Mouse (Mus musculus): ENCODE results near the gene Rasal1. TPM values are rescaled to one million over a fixed set of nuclear protein-coding genes. Genes with fewer than 3 reads are reported as not detected.
A peak's percentile ranks its signal among the peaks of the same experiment; 100 is the strongest.

Gene Rasal1
- polyA plus RNA-seq, 1 experiment from 2014 or later, result 0.49 TPM

GRCm38 (mm10) chr5:120624427-120624826, 24.2 kb upstream of the Rasal1 start:
- Histone ChIP-seq H3K27me3 (0 out of 2 replicates have a peak, but pooled peaks cover 1% of the 10 kb centered on the region), H3K9me3 (no peaks in the 10 kb centered on the region), H3K9ac (no peak overlapping the region), H3K36me3 (peaks cover 86% of the 10 kb centered on the region), H3K27ac (no peak overlapping the region), H3K4me3 (no peak overlapping the region), H3K4me2 (no peak overlapping the region), H3K4me1 (peaks cover 17% of the 10 kb centered on the region)
- WGBS, result 92% methylated on average over 10 of the region's 10 CpGs
- ATAC-seq (ENCODE audit: insufficient number of reproducible peaks, low FRiP score, low TSS enrichment, low read depth), result no peak

GRCm38 (mm10) chr5:120626399-120626798, 22.2 kb upstream of the Rasal1 start:
- 0 out of 2 replicates have a peak, but pooled peaks have one; percentile 6 for ATAC-seq (ENCODE audit: insufficient number of reproducible peaks, low FRiP score, low TSS enrichment, low read depth)
- no peaks in the 10 kb centered on the region for H3K9me3 ChIP-seq
- H3K36me3 ChIP-seq, result peaks cover 66% of the 10 kb centered on the region
- no peak overlapping the region for H3K4me3 ChIP-seq
- H3K27ac ChIP-seq, result no peak overlapping the region
- 30% methylated on average over 19 of the region's 19 CpGs for WGBS
- H3K27me3 ChIP-seq, result peaks cover 16% of the 10 kb centered on the region; the same call in 1 of the 2 replicates
- H3K4me1 ChIP-seq, result peaks cover 21% of the 10 kb centered on the region
- H3K4me2 ChIP-seq, result no peak overlapping the region
- H3K9ac ChIP-seq, result no peak overlapping the region

GRCm38 (mm10) chr5:120627515-120628300, 20.9 kb upstream of the Rasal1 start:
- no peak for ATAC-seq (ENCODE audit: insufficient number of reproducible peaks, low FRiP score, low TSS enrichment, low read depth)
- Histone ChIP-seq H3K4me1 (peaks cover 10% of the 10 kb centered on the region; the same call in 1 of the 2 replicates), H3K9me3 (no peaks in the 10 kb centered on the region), H3K4me2 (no peak overlapping the region), H3K4me3 (no peak overlapping the region), H3K27me3 (peaks cover 23% of the 10 kb centered on the region; the same call in 1 of the 2 replicates), H3K36me3 (peaks cover 53% of the 10 kb centered on the region), H3K9ac (no peak overlapping the region), H3K27ac (0 out of 2 replicates have a peak overlapping the region, but pooled peaks have one; percentile 17)
- WGBS, result 85% methylated on average over 15 of the region's 15 CpGs

DNA sequence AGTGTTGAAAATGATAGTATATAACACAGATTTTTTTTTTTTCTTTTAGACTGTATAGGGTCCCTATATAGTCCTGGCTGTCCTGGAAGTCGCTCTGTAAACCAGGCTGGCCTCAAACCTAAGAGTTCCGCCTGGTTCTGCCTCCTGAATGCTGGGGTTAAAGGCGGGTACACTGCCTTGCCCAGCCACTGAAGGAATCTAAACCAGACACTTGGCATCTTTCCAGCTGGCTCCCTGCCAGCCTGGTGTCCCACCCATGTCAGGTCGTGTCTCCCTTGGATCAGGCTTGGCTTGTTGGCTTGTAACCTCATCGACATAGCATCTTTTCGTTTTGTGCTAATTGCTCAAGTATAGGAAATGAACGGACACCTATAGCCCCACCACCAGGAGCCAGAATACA, 20.0 kb upstream of the Rasal1 start:
- Histone ChIP-seq H3K27ac (no peak overlapping the region), H3K36me3 (peaks cover 44% of the 10 kb centered on the region), H3K9me3 (no peaks in the 10 kb centered on the region), H3K4me2 (no peak overlapping the region), H3K27me3 (peaks cover 23% of the 10 kb centered on the region; the same call in 1 of the 2 replicates), H3K4me1 (peaks cover 10% of the 10 kb centered on the region; the same call in 1 of the 2 replicates), H3K9ac (no peak overlapping the region), H3K4me3 (no peak overlapping the region)
- no peak for ATAC-seq (ENCODE audit: insufficient number of reproducible peaks, low FRiP score, low TSS enrichment, low read depth)
- 44% methylated on average over 7 of the region's 7 CpGs for WGBS

- Histone ChIP-seq H3K27me3 (peaks cover 23% of the 10 kb centered on the region; the same call in 1 of the 2 replicates), H3K4me3 (no peak overlapping the region), H3K9ac (no peak overlapping the region), H3K27ac (no peak overlapping the region), H3K4me1 (peaks cover 10% of the 10 kb centered on the region; the same call in 1 of the 2 replicates), H3K36me3 (peaks cover 20% of the 10 kb centered on the region), H3K9me3 (no peaks in the 10 kb centered on the region), H3K4me2 (0 out of 2 replicates have a peak overlapping the region, but pooled peaks have one; percentile 12)
- no peak for ATAC-seq (ENCODE audit: insufficient number of reproducible peaks, low FRiP score, low TSS enrichment, low read depth)
- 5% methylated on average over 29 of the region's 29 CpGs for WGBS
Observed at GRCm38 (mm10) chr5:120631128-120631527, 17.5 kb upstream of the Rasal1 start.

DNA sequence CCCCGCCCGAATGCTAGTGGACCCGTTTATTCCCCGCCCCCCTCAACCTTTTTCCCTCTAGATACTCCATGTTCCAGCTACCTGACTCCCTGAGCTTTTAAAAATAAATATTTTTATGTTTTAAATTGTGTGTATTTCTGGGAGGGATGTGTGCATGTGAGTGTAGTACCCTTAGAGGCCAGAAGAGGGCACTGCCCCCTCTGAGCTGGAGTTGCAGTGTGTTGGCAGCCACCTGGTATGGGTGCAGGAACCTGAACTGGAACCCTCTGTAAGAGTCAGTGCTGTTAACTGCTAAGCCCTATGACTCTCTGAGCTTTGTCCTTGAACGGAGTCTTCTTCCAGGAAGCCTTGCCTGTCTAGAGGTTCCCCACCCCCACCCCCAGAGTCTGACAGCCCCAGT, 16.7 kb upstream of the Rasal1 start:
- ATAC-seq (ENCODE audit: insufficient number of reproducible peaks, low FRiP score, low TSS enrichment, low read depth), result no peak
- no peak overlapping the region for H3K9ac ChIP-seq
- H3K27me3 ChIP-seq, result peaks cover 23% of the 10 kb centered on the region; the same call in 1 of the 2 replicates
- H3K4me2 ChIP-seq, result no peak overlapping the region
- peaks cover 10% of the 10 kb centered on the region; the same call in 1 of the 2 replicates for H3K4me1 ChIP-seq
- 85% methylated on average over 5 of the region's 5 CpGs for WGBS
- no peaks in the 10 kb centered on the region for H3K9me3 ChIP-seq
- H3K27ac ChIP-seq, result no peak overlapping the region
- H3K36me3 ChIP-seq, result peaks cover 12% of the 10 kb centered on the region
- no peak overlapping the region for H3K4me3 ChIP-seq

DNA sequence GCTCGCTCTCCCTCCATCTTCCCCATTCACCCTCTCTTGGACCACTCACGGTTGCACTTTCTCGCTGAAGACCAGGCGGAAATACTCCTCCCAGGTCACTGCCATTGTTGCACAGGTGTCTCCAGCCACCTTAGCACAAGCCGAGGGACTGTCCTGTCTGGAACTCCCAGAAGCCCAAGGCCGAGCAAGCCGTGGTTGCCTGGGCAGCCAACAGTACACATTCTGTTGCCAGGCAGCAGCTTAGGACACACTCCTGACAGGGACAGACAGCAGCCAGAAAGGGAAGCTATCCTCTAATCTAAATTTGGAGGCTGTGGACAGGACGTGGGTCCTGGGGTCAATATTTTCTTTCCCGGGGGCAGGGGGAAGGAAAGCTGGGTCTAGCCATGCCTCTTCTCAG, 14.5 kb upstream of the Rasal1 start, which contains the start of gene Cfap73:
Gene Cfap73, minus strand, starts transcription at position 105 of the 400 bp plus-strand sequence.
- Histone ChIP-seq H3K4me1 (peaks cover 4% of the 10 kb centered on the region; the same call in 1 of the 2 replicates), H3K27ac (no peak within 1 kb of the TSS), H3K27me3 (peaks cover 23% of the 10 kb centered on the region; the same call in 1 of the 2 replicates), H3K4me2 (no peak within 1 kb of the TSS), H3K4me3 (no peak within 1 kb of the TSS), H3K9me3 (no peaks in the 10 kb centered on the region), H3K9ac (no peak within 1 kb of the TSS), H3K36me3 (no peaks in the 10 kb centered on the region)
- no peak for ATAC-seq (ENCODE audit: insufficient number of reproducible peaks, low FRiP score, low TSS enrichment, low read depth)
- WGBS, result 68% methylated on average over 9 of the region's 9 CpGs

- Histone ChIP-seq H3K36me3 (no peaks in the 10 kb centered on the region), H3K27me3 (peaks cover 18% of the 10 kb centered on the region; the same call in 1 of the 2 replicates), H3K4me2 (no peak overlapping the region), H3K9ac (no peak overlapping the region), H3K4me3 (no peak overlapping the region), H3K4me1 (peaks cover 4% of the 10 kb centered on the region; the same call in 1 of the 2 replicates), H3K9me3 (no peaks in the 10 kb centered on the region), H3K27ac (no peak overlapping the region)
- 45% methylated on average over 5 of the region's 5 CpGs for WGBS
- ATAC-seq (ENCODE audit: insufficient number of reproducible peaks, low FRiP score, low TSS enrichment, low read depth), result no peak
Observed at GRCm38 (mm10) chr5:120634860-120635259, 13.8 kb upstream of the Rasal1 start.

DNA sequence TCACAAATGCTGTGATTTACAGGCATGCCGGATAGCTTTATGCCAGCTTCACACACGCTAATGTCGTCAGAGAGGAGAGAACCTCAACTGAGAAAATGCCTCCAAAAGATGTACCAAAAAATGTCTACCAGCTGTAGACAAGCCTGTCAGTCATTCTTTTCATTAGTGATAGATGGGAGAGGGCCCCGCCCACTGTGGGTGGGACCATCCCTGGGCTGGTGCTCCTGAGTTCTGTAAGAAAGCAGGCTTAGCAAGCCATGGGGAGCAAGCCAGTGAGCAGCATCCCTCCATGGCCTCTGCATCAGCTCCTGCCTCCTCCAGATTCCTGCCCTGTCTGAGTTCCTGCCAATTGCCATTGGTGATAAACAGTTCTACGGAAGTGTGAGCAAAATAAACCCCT, 13.0 kb upstream of the Rasal1 start:
- Histone ChIP-seq H3K27ac (no peak overlapping the region), H3K4me3 (no peak overlapping the region), H3K4me2 (no peak overlapping the region), H3K4me1 (peaks cover 4% of the 10 kb centered on the region; the same call in 1 of the 2 replicates), H3K9ac (no peak overlapping the region), H3K36me3 (no peaks in the 10 kb centered on the region), H3K27me3 (peaks cover 11% of the 10 kb centered on the region; the same call in 1 of the 2 replicates), H3K9me3 (no peaks in the 10 kb centered on the region)
- ATAC-seq (ENCODE audit: insufficient number of reproducible peaks, low FRiP score, low TSS enrichment, low read depth), result no peak
- WGBS, result 75% methylated on average over 5 of the region's 5 CpGs

- Histone ChIP-seq H3K4me1 (peaks cover 3% of the 10 kb centered on the region; the same call in 1 of the 2 replicates), H3K36me3 (no peaks in the 10 kb centered on the region), H3K27me3 (no peaks in the 10 kb centered on the region), H3K4me2 (no peak overlapping the region), H3K4me3 (no peak overlapping the region), H3K27ac (no peak overlapping the region), H3K9ac (no peak overlapping the region), H3K9me3 (no peaks in the 10 kb centered on the region)
- WGBS, result 85% methylated on average over 7 of the region's 7 CpGs
- ATAC-seq (ENCODE audit: insufficient number of reproducible peaks, low FRiP score, low TSS enrichment, low read depth), result no peak
Observed at GRCm38 (mm10) chr5:120640094-120640493, 8.5 kb upstream of the Rasal1 start.

DNA sequence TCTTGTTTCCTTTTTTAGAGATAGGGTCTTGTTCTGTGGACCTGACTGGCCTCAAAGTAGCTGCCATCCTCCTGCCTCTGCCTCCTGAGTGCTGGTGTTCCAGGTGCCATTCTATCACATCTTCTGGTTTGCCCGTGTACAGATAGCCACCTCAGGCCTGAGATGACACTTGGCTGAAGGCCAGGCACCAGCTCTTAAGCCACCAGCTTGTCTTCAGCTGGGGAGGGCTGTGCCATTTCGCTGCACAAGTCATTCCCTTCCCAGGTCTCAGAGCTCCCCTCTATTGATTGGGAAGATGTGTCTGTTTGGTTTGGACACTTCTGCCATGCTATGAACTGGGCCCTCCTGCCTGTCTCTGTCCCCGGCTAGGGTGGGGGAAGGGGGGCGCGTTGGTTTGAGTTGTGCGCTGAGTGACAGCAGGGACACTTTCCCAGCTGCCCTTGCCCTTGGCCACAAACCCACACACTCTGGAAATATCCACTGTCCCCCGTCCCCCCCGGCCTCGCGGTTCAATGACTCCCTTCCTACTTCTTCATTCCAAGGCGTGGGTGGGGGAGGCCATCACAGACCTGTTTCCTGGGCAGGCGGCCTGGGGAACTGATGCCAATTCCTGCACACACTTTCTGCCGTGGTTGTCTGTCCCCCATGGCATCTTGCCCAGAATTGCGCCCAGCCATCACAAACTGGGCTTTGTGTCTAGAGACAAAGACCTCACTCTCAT, 5.1 kb upstream of the Rasal1 start:
- Histone ChIP-seq H3K4me2 (no peak overlapping the region), H3K4me1 (peaks cover 6% of the 10 kb centered on the region), H3K4me3 (no peak overlapping the region), H3K27me3 (peaks cover 24% of the 10 kb centered on the region), H3K9ac (no peak overlapping the region), H3K9me3 (no peaks in the 10 kb centered on the region), H3K36me3 (no peaks in the 10 kb centered on the region), H3K27ac (no peak overlapping the region)
- no peak for ATAC-seq (ENCODE audit: insufficient number of reproducible peaks, low FRiP score, low TSS enrichment, low read depth)
- WGBS, result 67% methylated on average over 14 of the region's 14 CpGs

Data from limb, embryonic 15.5 days (tissue).